Mouse (Mus musculus) liver, postnatal 0 days (tissue): Measurements from ENCODE around the gene Nudt3. TPM values are rescaled to one million over a fixed set of nuclear protein-coding genes. Genes with fewer than 3 reads are reported as not detected.
A peak's percentile ranks its signal among the peaks of the same experiment; 100 is the strongest.

Source experiments
- ATAC-seq: fragments of 200-750 bp; cut with Nextera tagmentation; 2 replicates; pipeline ENCODE4 v1.8.0; 2017; ENCODE audit warnings: mild to moderate bottlenecking, moderate library complexity
- DNase-seq: peaks from one replicate; pipeline ENCODE4 v3.0.0-alpha.2; 2016
- H3K27ac ChIP-seq: fragments of 300-500 bp; sonication (generic); 2 replicates; pipeline ENCODE4 v1.5.1; 2014; ENCODE audit warnings: antibody characterized with exemption, moderate library complexity, mild to moderate bottlenecking, low read depth
- H3K27me3 ChIP-seq: fragments of 300-500 bp; sonication (generic); 2 replicates; pipeline ENCODE4 v1.6.1; 2014; ENCODE audit warnings: low read length, control low read depth, mixed read lengths; ENCODE audit not compliant: insufficient read depth
- H3K36me3 ChIP-seq: fragments of 300-500 bp; sonication (generic); replicated peaks from 2 replicates; pipeline ENCODE4 v1.6.1; 2014; ENCODE audit warnings: mild to moderate bottlenecking, control low read depth, low read length, moderate library complexity, mixed read lengths; ENCODE audit not compliant: insufficient read depth
- H3K4me1 ChIP-seq: fragments of 300-500 bp; sonication (generic); 2 replicates; pipeline ENCODE4 v1.6.1; 2014; ENCODE audit warnings: antibody characterized with exemption, mild to moderate bottlenecking, control low read depth; ENCODE audit not compliant: insufficient read depth
- H3K4me2 ChIP-seq: fragments of 300-500 bp; sonication (generic); 2 replicates; pipeline ENCODE4 v1.6.1; 2014; ENCODE audit warnings: low read depth, mild to moderate bottlenecking, low read length, moderate library complexity, mixed read lengths
- H3K4me3 ChIP-seq: fragments of 300-500 bp; sonication (generic); 2 replicates; pipeline ENCODE4 v1.5.1; 2014; ENCODE audit warnings: low read depth, low read length
- H3K9ac ChIP-seq: fragments of 300-500 bp; sonication (generic); replicated peaks from 2 replicates; pipeline ENCODE4 v1.6.1; 2014; ENCODE audit warnings: mild to moderate bottlenecking, moderate library complexity
- H3K9me3 ChIP-seq: fragments of 300-500 bp; sonication (generic); 2 replicates; pipeline ENCODE4 v1.6.1; 2016; ENCODE audit warnings: mild to moderate bottlenecking, control low read depth, low read length, mixed read lengths
- CTCF ChIP-seq: sonication (generic); IDR thresholded peaks from 2 replicates; pipeline ENCODE4 v1.5.1; 2016; ENCODE audit warnings: antibody characterized with exemption, low read depth
- EP300 ChIP-seq: IDR thresholded peaks from 2 replicates; pipeline ENCODE4 v1.6.1; 2016; ENCODE audit warnings: antibody characterized with exemption, low read depth, mild to moderate bottlenecking
- WGBS: fragments of 180-500 bp; shearing (Covaris S2); extraction: QIAGEN DNeasy Blood & Tissue Kit; methylation state at CpG from one replicate; pipeline ENCODE4 v1.1.7; 2014; ENCODE audit not compliant: insufficient replicate concordance; 5-methylcytosine and 5-hydroxymethylcytosine counted together
- polyA plus RNA-seq: library from polyadenylated mRNA; unstranded; fragments of >200 nt; fragmentation: Nextera tagmentation; extraction: Ambion mirVana; gene quantifications from 2 replicates; pipeline ENCODE4 v1.2.1, GENCODE M21; 2015

Gene Nudt3
- polyA plus RNA-seq, 1 experiment from 2014 or later = 17.9 TPM

DNA sequence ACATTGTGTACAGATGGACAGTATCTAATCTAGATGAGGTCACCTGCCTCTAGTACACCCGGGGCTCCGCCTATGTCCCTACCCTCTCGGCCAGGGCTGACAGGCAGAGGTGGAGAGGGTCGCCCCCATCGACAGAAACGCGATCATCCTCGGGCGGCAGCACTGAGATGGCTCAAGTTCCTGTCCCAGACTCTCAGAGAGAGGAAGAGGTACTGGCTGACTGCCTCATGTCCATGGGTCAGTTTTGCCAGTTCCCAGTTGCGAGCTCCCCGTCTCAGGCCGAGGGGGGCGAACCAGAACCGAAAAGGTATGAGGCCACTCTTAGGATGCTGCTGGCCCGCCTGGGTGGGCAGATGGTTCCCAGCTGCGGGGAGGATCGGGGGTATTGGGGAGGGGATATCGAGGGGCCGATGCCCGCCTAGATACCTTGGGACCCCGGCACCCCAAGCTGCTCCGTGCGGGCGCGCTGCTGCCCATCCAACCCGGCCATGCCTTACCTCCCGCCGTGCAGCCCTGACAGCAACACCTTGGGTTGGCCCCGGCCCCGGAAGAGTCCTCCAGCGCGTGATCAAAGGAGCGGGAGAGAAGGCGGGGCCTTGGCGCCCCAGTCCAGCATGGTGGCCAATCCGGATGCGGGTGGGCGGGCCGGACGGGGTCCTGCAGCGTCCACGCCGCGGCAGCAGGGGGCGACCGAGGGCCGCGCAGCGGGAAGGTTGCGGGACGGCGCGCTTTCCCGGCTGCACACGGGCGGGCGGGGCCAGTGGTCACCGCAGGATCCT lies 57.9 kb downstream of the Nudt3 start, which contains the start of gene AI413582:
AI413582 (minus strand) TSS at position 594 of the 779 bp plus-strand sequence.
- peak; percentile 97 for ATAC-seq
- no peaks in the 10 kb centered on the region for H3K9me3 ChIP-seq

DNA sequence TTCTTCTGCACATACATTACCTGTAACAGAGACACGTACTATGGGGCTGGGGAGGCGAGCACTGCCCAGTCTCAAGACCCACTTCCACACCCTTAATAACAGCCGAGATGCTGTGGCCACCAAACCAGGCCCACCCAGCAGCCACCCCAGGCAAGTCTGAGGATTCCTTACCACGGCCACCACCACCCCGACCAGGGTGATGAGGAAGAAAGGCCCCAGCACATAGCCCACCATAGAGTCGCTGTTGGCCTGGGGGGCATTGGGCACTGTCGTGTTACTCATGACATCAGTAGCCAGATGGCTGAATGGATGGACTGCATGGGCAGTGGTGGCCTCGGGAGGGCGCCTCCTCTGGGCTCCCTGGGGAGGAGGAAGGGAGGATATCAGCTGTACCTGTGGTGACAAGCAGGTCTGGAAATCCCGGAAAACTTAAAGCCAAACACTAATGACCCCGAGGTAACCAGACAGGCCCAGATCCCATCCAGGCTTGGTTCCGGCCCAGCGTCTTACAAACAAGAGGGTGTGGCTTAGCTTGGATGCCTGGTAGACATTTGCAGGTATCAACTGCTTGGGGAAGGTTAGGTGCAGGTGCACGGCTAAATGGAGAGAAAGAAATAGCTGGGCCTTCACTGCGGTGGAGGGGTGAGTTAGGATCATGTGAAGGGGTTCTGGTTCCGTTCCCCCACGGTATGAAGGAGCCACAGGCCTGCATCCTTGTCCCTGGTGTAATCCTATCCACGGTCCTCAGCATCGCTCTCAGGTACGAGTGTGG lies 58.7 kb downstream of the Nudt3 start:
- peak; percentile 58 for TF ChIP-seq CTCF
- TF ChIP-seq EP300 = no peak
- H3K9ac ChIP-seq = peak overlapping the region; percentile 72
- H3K9me3 ChIP-seq = no peaks in the 10 kb centered on the region
- peak overlapping the region; percentile 78 for H3K27ac ChIP-seq
- ATAC-seq = no peak
- H3K36me3 ChIP-seq = peaks cover 22% of the 10 kb centered on the region
- whole genome bisulfite sequencing = 9% methylated on average over 20 of the region's 20 CpGs
- H3K4me1 ChIP-seq = peaks cover 23% of the 10 kb centered on the region
- H3K4me3 ChIP-seq = peak overlapping the region; percentile 73
- H3K4me2 ChIP-seq = peak overlapping the region; percentile 96
- DNase-seq = no peak
- H3K27me3 ChIP-seq = no peaks in the 10 kb centered on the region

More for the DNA sequence above, 57.9 kb downstream of the Nudt3 start, which contains the start of gene AI413582:
- H3K4me1 ChIP-seq = peaks cover 23% of the 10 kb centered on the region
- H3K4me2 ChIP-seq = peak within 1 kb of the TSS; percentile 96
- DNase-seq = peak; percentile 98
- peaks cover 18% of the 10 kb centered on the region; the same call in 1 of the 2 replicates for H3K36me3 ChIP-seq
- peak within 1 kb of the TSS; percentile 72 for H3K9ac ChIP-seq
- under 1% methylated on average over 57 of the region's 58 CpGs for WGBS
- H3K27ac ChIP-seq = peak within 1 kb of the TSS; percentile 78
- TF ChIP-seq EP300 (no peak), CTCF (peak; percentile 98)
- peak within 1 kb of the TSS; percentile 73 for H3K4me3 ChIP-seq
- no peaks in the 10 kb centered on the region for H3K27me3 ChIP-seq

- H3K4me1 ChIP-seq = peaks cover 28% of the 10 kb centered on the region
- no peak overlapping the region for H3K27ac ChIP-seq
- H3K9ac ChIP-seq = no peak overlapping the region
- H3K27me3 ChIP-seq = no peaks in the 10 kb centered on the region
- H3K4me3 ChIP-seq = no peak overlapping the region
- peaks cover 22% of the 10 kb centered on the region for H3K36me3 ChIP-seq
- WGBS = 45% methylated on average over 7 of the region's 7 CpGs
- H3K9me3 ChIP-seq = no peaks in the 10 kb centered on the region
- no peak for DNase-seq
- H3K4me2 ChIP-seq = no peak overlapping the region
- TF ChIP-seq CTCF = no peak
- TF ChIP-seq EP300 = no peak
- ATAC-seq = no peak
These were observed 59.5 kb downstream of the Nudt3 start for GRCm38 (mm10) chr17:27563771-27564244.

GRCm38 (mm10) chr17:27561809-27562526 lies 61.3 kb downstream of the Nudt3 start:
- H3K4me1 ChIP-seq = peaks cover 40% of the 10 kb centered on the region
- 0 out of 2 replicates have a peak overlapping the region, but pooled peaks have one; percentile 11 for H3K27ac ChIP-seq
- H3K4me2 ChIP-seq = no peak overlapping the region
- H3K9me3 ChIP-seq = no peaks in the 10 kb centered on the region
- no peak for ATAC-seq
- no peak for DNase-seq
- TF ChIP-seq CTCF (no peak), EP300 (no peak)
- no peak overlapping the region for H3K4me3 ChIP-seq
- no peaks in the 10 kb centered on the region for H3K27me3 ChIP-seq
- H3K9ac ChIP-seq = no peak overlapping the region
- H3K36me3 ChIP-seq = peaks cover 22% of the 10 kb centered on the region
- WGBS = 58% methylated on average over 9 of the region's 11 CpGs

GRCm38 (mm10) chr17:27560926-27561480 lies 62.3 kb downstream of the Nudt3 start:
- Histone ChIP-seq H3K9me3 (no peaks in the 10 kb centered on the region), H3K9ac (no peak overlapping the region), H3K4me3 (no peak overlapping the region), H3K4me2 (no peak overlapping the region), H3K36me3 (peaks cover 22% of the 10 kb centered on the region), H3K27ac (no peak overlapping the region), H3K27me3 (no peaks in the 10 kb centered on the region), H3K4me1 (peaks cover 34% of the 10 kb centered on the region)
- ATAC-seq (no peak), DNase-seq (no peak)
- WGBS = 83% methylated on average over 13 of the region's 13 CpGs
- TF ChIP-seq EP300 (no peak), CTCF (no peak)
